Mouse (Mus musculus) lung, postnatal 0 days (tissue): ENCODE measurements around the gene Chd5.

Experiments used
- CTCF ChIP-seq: IDR thresholded peaks from 2 replicates; pipeline ENCODE4 v1.5.1; 2016; ENCODE audit warnings: antibody characterized with exemption, mild to moderate bottlenecking
- EP300 ChIP-seq: IDR thresholded peaks from 2 replicates; pipeline ENCODE4 v1.6.1; 2016; ENCODE audit warnings: antibody characterized with exemption, mild to moderate bottlenecking, control low read depth

GRCm38 (mm10) chr4:152302012-152302411 is 36.4 kb upstream of the Chd5 start:
- TF ChIP-seq CTCF (no peak), EP300 (no peak)
